Mouse (Mus musculus) heart, adult 2 months (tissue): ENCODE results near the gene Fam217a. TPM values are rescaled to one million over a fixed set of nuclear protein-coding genes. Genes with fewer than 3 reads are reported as not detected.
A peak's percentile ranks its signal among the peaks of the same experiment; 100 is the strongest.

ENCODE experiments used
- DNase-seq, 2 experiments: peaks; one replicate each; pipeline ENCODE4 v3.0.0; 2021
- H3K27ac ChIP-seq: fragments of 200-600 bp; 2 replicates; pipeline ENCODE4 v1.8.1; 2022
- H3K27me3 ChIP-seq: fragments of 200-500 bp; 2 replicates; pipeline ENCODE4 v1.6.1; 2012; ENCODE audit warnings: mild to moderate bottlenecking, low read length, inconsistent platforms, mixed read lengths; ENCODE audit not compliant: control insufficient read depth, insufficient read depth
- H3K36me3 ChIP-seq: fragments of 200-500 bp; 2 replicates; pipeline ENCODE4 v1.6.1; 2012; ENCODE audit warnings: low read length, inconsistent platforms; ENCODE audit not compliant: control insufficient read depth, insufficient read depth
- H3K4me1 ChIP-seq: fragments of 200-500 bp; 2 replicates; pipeline ENCODE4 v1.6.1; 2011; ENCODE audit warnings: low read length; ENCODE audit not compliant: control insufficient read depth, insufficient read depth
- H3K4me3 ChIP-seq: fragments of 200-600 bp; 2 replicates; pipeline ENCODE4 v1.8.1; 2022
- H3K79me2 ChIP-seq: fragments of 200-500 bp; replicated peaks from 2 replicates; pipeline ENCODE4 v1.6.1; 2012; ENCODE audit warnings: mild to moderate bottlenecking, inconsistent platforms, low read length, moderate library complexity, mixed read lengths; ENCODE audit not compliant: control insufficient read depth, insufficient read depth
- H3K9ac ChIP-seq: fragments of 200-500 bp; 2 replicates; pipeline ENCODE4 v1.6.1; 2012; ENCODE audit warnings: low read depth, mild to moderate bottlenecking, control low read depth, inconsistent platforms, low read length, mixed read lengths
- CTCF ChIP-seq: fragments of 200-600 bp; IDR thresholded peaks from 2 replicates; pipeline ENCODE4 v1.8.1; 2022; ENCODE audit warnings: antibody characterized with exemption, mild to moderate bottlenecking, moderate library complexity
- EP300 ChIP-seq: fragments of 200-500 bp; IDR thresholded peaks from 2 replicates; pipeline ENCODE4 v1.6.1; 2011; ENCODE audit warnings: low read depth, low read length, control low read depth; ENCODE audit not compliant: insufficient read depth
- POLR2A ChIP-seq: fragments of 200-500 bp; IDR thresholded peaks from 2 replicates; pipeline ENCODE4 v1.6.1; 2011; ENCODE audit warnings: mild to moderate bottlenecking, low read depth, low read length, control low read depth; ENCODE audit not compliant: insufficient read depth
- WGBS: fragments of 180-500 bp; shearing (Covaris S2); methylation state at CpG from one replicate; pipeline ENCODE4 v1.1.7; 2018; 5-methylcytosine and 5-hydroxymethylcytosine counted together
- intact Hi-C: fragments of 180-260 bp; cut with DNase I; formaldehyde crosslinking; loops from one replicate; pipeline ENCODE4 v1.15.1; 2025
- polyA plus RNA-seq: library from polyadenylated mRNA; depleted of rRNA; stranded (reverse); fragments of >200 nt; gene quantifications from 2 replicates; pipeline ENCODE4 v1.2.3, GENCODE M21; 2012
- total RNA-seq, 2 experiments: library from RNA; stranded (reverse); gene quantifications; 2 replicates each; pipeline ENCODE4 v1.2.3; 2021

Gene Fam217a
- total and polyA plus RNA-seq, 3 experiments, result 0.11 to 0.25 (median 0.23) TPM

GRCm38 (mm10) chr13:34934931-34935644 is 11.0 kb upstream of the Fam217a start:
- WGBS, result 75% methylated on average over 10 of the region's 10 CpGs
- H3K9ac ChIP-seq, result no peak overlapping the region
- no peaks in the 10 kb centered on the region for H3K79me2 ChIP-seq
- DNase-seq, result no peak
- intact Hi-C loops, result no loop called here
- no peak overlapping the region for H3K4me3 ChIP-seq
- no peaks in the 10 kb centered on the region for H3K4me1 ChIP-seq
- TF ChIP-seq EP300, result no peak
- TF ChIP-seq POLR2A, result no peak
- TF ChIP-seq CTCF, result no peak
- no peak overlapping the region for H3K27ac ChIP-seq
- H3K36me3 ChIP-seq, result no peaks in the 10 kb centered on the region
- H3K27me3 ChIP-seq, result no peaks in the 10 kb centered on the region

- Histone ChIP-seq H3K4me1 (no peaks in the 10 kb centered on the region; the same call in 1 of the 2 replicates), H3K79me2 (no peaks in the 10 kb centered on the region), H3K27me3 (no peaks in the 10 kb centered on the region), H3K36me3 (no peaks in the 10 kb centered on the region), H3K27ac (no peak overlapping the region), H3K4me3 (peak overlapping the region; percentile 24; the same call in 1 of the 2 replicates), H3K9ac (0 out of 2 replicates have a peak overlapping the region, but pooled peaks have one; percentile 30)
- intact Hi-C loops, result no loop called here
- WGBS, result 15% methylated on average over 37 of the region's 37 CpGs
- peak; percentile 3 to 23 for DNase-seq
- TF ChIP-seq CTCF (no peak), EP300 (no peak), POLR2A (no peak)
Observed at GRCm38 (mm10) chr13:34916520-34917167, 7.5 kb downstream of the Fam217a start.

- Histone ChIP-seq H3K79me2 (no peaks in the 10 kb centered on the region), H3K27me3 (no peaks in the 10 kb centered on the region), H3K27ac (no peak overlapping the region), H3K4me1 (no peaks in the 10 kb centered on the region; the same call in none of the 2 replicates), H3K9ac (no peak overlapping the region), H3K36me3 (no peaks in the 10 kb centered on the region), H3K4me3 (no peak overlapping the region)
- TF ChIP-seq POLR2A (no peak), CTCF (no peak), EP300 (no peak)
- DNase-seq, result no peak
- WGBS, result 79% methylated on average over 9 of the region's 9 CpGs
- intact Hi-C loops, result no loop called here
Observed at GRCm38 (mm10) chr13:34914614-34915013, 9.5 kb downstream of the Fam217a start.

- 95% methylated on average over 1 of the region's 1 CpGs for WGBS
- Histone ChIP-seq H3K4me1 (no peaks in the 10 kb centered on the region; the same call in 1 of the 2 replicates), H3K36me3 (peaks cover 23% of the 10 kb centered on the region), H3K4me3 (no peak overlapping the region), H3K27me3 (no peaks in the 10 kb centered on the region), H3K27ac (no peak overlapping the region), H3K79me2 (no peaks in the 10 kb centered on the region), H3K9ac (no peak overlapping the region)
- DNase-seq, result no peak
- intact Hi-C loops, result no loop called here
- TF ChIP-seq CTCF, result no peak
- no peak for TF ChIP-seq POLR2A
- no peak for TF ChIP-seq EP300
Observed at GRCm38 (mm10) chr13:34892871-34893270, 31.2 kb downstream of the Fam217a start.

- Histone ChIP-seq H3K27me3 (no peaks in the 10 kb centered on the region), H3K4me1 (peaks cover 14% of the 10 kb centered on the region), H3K36me3 (peaks cover 12% of the 10 kb centered on the region), H3K27ac (peak overlapping the region; percentile 95), H3K79me2 (peaks cover 9% of the 10 kb centered on the region), H3K4me3 (peak overlapping the region; percentile 90), H3K9ac (peak overlapping the region; percentile 9; the same call in 1 of the 2 replicates)
- intact Hi-C loops, result loop anchor here (1.0 kb wide), 1 partner anchor 118 kb away; no protein-coding TSS in a partner anchor
- 3% methylated on average over 3 of the region's 3 CpGs for WGBS
- TF ChIP-seq CTCF, result no peak
- TF ChIP-seq EP300, result no peak
- no peak for TF ChIP-seq POLR2A
- no peak for DNase-seq
Observed at GRCm38 (mm10) chr13:34876481-34876880, 47.6 kb downstream of the Fam217a start.
